Mouse (Mus musculus) urinary bladder, postnatal 25 days (tissue): Measurements from ENCODE around the gene Rab5c.

Source experiments
- DNase-seq: peaks from one replicate; pipeline ENCODE4 v3.0.0; 2022; ENCODE audit warnings: low spot score

Gene Rab5c

DNA sequence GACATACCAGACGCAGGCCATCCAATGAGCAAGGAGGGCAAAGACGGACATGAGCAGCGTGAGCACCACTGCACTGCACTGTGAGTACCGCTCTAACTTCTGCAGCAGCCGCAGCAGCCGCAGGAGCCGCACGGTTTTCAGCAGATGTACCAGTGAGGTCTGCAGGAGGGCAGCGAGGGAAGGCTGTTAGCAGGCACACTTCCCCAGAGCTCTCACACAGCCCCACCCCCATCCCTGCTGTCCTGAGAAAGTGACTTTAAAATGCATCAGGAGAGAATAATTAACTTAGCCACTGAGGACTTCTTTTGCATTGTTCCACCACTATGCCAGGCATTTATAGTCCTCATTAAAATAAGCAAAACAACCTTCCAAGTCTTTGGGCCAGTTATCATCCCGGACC is 14.3 kb upstream of the Rab5c start:
- DNase-seq, result no peak

DNA sequence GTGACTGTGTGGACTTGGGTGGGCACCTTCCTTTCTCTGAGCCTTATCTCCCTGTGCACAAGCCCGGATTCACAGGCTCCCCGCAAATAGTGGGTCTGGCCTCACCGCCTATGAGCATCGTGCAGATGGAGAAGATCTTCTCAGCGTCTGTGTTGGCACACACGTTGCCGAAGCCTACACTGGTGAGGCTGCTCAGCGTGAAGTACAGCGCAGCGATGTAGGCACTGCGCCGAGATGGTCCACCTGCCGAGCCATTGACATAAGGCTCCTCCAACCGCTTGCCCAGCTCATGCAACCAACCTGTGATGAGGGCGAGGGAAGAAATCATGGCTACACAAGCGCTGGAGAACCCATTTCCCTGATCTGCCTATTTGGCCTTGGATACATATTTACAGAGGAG is 12.1 kb upstream of the Rab5c start:
- no peak for DNase-seq

DNA sequence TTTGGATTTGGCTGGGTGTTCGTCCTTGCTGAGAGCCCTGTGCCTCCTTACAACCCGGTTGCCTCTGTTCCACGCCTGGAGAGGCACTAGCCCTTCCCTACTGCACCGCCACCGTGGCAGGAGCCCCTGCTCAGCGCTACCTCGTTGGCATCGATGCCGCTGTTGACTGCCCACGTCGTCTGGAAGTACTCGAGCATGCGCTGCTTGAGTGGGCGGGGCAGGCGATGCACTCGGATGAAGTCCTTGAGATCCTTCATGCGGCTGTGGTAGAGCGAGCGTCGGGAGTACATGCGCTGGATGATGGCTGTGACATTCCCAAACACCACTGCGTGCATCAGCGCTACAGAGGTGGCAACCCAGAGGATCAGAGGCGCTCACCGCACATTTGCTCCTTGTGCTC is 11.5 kb upstream of the Rab5c start:
- no peak for DNase-seq

DNA sequence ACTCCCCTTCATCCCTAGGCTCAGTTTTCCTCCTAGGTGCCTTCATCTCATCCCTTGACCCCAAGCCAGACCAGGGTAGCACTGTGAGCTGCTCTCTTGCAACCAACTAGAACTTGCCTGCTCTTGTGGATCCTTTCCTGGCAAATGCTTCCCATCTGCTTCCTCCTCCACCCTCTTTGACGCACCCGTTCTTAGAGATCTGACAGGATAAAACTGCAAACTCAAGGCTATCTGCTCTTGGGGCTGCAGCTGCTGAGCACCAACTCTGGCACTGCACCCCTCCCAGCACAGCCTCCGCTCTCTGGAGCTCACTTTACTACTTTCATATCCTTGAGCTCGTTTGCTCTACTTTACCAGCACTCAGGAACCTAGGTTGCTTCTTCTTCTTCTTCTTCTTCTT is 10.6 kb upstream of the Rab5c start:
- no peak for DNase-seq

DNA sequence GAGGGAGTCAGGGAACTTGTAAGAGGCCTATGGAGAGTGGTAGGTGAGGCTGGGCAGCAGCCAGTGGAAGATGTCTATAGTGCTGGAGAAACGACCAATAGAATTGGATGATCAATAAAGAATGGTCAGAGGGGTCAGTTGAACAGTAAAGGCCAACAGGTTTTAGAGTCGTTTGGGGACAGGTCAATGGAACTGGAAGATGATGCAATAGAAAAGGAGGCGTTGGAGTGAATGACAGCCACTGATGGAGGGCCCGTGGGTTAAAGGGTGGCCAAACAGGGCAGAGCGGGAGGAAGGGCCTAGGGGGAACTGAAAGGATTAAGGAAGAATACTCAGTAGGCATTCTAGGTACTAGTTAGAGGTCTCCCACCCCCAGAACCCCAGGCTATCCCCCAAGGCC is 9.1 kb upstream of the Rab5c start:
- no peak for DNase-seq

DNA sequence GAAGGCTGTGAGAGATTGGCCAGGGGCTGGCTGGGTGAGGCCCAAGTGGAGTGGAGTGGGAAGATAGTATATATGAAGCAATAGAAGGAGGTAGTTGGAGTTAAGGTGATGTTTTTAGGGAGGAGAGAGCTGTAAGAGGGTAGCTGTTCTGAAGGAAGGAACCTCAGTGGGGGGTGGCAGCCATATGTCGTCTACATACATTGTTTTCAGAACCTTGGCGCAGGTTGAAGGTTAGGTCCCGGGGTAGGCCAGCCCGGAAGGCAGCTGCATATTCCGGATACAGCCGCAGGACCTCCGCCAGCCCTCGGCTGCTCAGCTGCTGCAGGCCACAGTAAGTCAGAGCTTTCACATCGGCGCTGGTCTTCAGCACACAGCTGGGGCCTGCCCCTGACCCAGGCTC is 8.5 kb upstream of the Rab5c start:
- no peak for DNase-seq

DNA sequence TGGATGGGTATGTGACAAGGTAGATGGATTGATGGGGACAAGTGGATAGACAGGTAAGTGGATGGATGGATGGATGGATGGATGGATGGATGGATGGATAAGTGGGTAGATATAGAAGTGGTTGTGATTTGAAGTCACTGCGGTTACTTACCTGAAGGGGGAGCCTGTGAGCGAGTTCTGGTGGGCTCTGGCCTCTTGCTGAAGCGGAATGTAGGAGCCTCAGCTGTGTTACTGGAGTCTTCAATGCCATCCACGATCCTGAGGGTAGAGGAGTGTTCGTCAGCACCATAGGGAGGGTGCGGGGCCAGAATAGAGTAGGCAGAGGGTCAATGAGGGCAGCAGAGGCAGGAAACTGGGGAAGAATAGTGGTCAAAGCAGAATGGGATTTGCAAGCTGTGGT is 7.1 kb upstream of the Rab5c start:
- no peak for DNase-seq

DNA sequence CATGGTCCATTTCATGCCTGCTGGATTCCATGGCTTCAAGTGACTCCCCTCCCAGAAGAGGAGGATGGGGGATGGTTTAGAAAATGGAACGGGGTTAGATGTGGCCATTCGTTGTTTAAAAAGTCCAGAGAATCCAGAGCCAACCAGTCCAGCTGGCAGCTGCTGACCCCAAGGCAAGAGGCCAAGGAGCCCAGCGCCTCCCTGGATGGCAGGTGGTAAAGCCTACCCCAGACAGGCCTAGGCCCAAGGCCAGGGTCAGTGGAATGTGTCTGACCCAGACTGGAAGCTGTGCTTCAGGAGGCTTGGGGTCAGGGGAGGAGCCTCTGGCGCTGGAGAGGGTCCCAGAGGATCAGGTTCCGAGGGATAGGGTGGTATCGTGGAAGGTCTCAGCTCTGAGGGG is 3.3 kb upstream of the Rab5c start:
- no peak for DNase-seq

DNA sequence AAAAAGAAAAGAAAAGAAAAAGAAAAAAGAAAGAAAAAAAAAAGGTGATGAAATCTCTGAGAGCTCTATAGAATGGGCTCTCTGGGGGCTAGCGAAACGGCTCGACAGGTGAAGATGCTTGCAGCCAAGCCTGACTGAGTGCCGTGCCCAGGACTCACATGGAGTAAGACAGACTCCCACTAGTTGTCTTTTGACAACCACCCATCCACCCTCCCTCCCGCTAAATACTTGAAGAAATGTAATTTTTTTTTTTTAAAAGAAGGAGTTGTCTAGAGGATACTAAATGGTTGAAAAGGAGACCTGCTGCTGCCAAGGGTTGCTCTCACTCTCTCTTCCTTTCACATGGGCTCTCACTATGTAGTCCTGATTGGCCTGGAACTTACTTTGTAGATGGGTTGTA is 734 bp upstream of the Rab5c start:
- DNase-seq, result no peak

DNA sequence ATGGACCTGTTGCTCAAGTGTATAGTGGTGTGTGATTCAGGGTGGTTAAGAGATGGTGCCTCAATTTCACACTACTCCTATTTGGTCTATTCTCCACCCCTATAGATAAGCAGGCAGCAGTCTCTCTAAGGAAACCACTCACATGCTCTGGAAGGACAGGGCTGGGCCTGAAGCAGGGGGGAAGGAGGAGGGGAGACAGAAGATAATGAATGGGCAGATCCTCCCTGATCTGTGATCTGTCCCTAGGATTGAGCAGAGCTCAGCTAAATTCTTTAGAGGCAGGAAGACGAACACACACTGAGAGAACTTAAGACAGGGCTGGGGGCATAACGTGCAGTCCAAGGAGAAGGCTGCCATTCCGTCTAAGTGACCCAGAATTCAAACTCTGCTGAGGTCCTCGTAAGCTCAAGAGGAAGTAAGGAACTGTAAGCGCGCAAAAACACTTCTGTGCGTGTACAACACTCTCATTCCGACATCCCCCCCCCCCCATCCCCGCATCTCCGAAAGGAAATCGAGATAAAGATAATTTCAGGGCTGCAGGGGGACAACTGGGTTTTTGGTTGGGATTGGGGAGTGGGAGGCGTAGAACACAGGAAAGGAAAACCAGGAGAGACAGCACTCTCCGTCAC is 796 bp downstream of the Rab5c start:
- no peak for DNase-seq

DNA sequence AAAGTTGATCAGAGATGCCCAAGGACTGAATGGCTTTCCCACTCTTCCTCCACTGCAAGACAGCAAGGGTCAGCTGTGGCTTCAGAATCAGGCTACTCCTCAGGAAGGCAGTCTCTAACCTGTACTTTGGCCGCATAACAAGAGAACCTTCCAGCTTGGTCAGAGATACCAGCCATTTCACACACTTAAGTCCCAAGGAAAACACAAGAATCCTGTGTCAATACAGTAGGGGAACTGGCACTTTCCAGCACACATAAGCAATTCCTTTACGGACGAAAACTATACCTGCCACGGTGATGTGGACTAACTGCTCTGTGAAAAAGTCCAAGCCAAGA is 1.3 kb downstream of the Rab5c start:
- DNase-seq, result no peak

DNA sequence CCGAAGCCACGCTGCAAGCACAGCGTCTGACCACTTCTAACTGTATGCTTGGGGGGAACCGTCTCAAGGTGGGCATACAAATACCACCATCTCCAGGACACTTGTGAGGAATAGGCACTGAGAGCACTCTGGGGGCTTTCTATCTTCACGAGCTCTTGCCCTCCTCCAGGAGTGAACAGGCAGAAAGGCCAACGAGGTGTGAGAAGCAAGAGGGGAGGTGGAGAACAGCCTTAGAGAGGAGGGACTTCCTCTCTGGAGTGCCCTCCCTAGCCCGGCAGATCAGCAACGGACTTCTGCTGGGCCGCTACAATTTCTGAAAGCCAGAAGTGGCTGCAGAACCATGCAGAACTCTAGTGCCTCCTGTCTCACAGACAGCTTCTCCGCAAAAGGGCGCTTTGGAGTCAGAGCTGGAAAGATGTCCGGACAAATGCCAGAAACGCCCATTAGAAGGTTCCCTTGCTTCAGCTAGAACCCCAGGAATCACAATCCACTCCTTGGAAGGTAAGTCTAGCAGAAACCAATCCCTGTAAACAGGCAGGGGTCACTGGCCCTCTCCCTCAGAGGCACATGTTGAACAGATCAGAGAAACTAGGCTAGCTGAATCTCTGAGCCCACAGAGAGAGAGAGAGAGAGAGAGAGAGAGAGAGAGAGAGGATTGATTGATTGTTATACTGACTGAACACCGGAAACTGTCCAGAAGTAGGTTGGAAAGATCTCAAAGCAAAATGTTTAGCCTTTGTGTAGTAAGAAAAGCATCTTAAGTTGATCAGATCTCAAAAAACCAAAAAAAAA is 1.9 kb downstream of the Rab5c start:
- no peak for DNase-seq

DNA sequence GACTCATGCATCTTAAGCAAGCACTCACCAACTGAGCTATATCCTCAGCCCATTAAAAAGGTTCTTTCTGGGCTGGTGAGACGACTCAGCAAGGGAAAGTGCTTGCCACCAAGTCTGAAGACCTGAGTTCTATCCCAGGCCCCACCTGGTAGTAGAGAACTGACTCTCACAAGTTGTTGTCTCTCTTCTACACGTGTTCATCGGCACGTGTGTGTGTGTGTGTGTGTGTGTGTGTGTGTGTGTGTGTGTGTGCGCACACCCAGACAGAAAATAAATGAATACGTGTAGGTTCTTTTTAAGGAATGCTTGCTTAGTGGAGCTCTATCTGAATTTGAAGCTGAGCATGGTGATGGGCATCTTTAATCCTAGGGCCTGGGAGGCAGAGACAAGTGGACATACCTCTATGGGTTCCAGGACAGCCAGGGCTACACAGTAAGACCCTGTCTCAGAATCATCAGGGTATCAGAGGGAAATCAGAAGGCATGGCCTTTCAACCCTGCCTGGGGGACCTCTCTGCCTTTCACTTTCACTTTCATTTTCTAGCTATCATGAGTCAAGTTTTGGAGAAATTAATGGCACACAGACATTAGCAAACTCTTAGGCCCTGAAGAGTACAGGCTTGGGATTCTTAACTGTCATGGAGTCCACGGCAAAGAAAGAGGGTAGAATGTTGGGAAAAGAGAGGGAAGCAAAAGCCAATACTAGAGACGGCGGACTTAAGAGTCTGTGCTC is 2.7 kb downstream of the Rab5c start:
- DNase-seq, result no peak

DNA sequence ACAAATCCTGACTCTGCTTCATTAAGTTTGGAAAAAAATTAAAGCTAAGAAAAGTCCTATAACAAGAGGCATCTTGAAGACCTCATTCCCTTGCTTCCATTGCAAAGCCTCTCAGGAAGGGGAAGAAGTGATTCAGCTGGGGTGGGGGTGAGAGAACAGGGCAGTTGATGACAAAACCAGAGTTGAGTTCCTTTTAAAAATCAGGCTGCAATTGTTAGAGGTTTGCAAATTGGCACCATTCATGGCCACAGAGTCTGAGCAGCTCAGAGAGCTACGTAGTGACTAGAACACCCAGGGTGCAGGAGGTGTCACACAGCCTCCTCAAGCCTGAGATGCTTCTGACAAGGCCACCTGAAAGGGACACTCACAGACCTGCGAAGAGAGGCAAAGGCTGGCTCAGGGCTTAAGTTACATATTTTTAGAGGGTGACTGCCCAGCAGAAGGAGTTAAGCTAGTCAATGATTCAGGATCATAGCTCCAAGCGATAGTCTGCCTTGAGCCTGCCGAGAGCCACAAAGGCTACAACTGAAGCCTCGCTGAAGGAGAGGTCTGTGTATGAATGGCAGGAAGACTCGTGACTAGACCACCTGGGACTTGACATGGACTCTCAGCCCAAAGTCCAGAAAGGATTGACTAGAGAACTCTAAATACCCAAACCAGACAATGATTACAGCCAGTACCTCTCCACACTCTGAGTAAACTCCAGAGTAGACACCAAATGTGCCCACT is 7.4 kb downstream of the Rab5c start:
- DNase-seq, result no peak

DNA sequence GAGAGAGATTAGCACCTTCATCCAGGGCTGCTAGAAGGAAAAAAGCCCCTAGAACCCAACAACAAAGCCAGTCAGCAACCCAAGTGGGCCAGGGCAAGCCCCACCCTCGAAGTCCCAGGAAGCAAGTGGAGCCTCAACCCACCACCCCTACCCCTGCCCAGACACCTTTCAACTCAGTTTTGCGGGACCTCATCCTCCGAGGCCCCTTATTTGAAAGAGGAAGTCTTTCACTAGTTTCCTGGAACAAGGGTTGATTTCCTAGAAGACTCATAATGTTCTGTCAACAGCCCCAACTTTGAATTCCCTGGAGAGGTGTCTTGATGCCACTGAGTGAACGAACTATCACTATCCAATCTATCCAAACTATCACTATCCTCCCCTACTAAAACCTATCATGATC is 8.0 kb downstream of the Rab5c start:
- no peak for DNase-seq

DNA sequence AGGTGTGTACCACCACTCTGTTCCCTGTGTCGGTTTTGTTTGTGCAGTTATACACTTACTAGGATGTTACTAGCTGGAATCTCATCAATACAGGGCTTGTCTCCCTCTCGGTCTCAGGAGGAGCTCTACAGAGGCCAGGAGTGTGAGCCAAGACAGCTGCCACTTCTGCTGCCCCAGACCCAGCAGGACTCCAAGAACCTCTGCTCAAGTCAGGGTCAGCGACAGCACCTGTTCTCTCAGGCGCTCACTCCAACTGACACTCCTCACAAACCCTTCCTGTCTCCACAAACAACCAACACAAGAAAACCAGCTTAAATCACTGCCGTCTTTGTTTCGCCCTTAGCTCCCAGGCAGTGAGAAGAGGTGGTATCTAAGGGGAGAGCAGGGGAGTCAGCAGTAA is 9.4 kb downstream of the Rab5c start:
- no peak for DNase-seq

DNA sequence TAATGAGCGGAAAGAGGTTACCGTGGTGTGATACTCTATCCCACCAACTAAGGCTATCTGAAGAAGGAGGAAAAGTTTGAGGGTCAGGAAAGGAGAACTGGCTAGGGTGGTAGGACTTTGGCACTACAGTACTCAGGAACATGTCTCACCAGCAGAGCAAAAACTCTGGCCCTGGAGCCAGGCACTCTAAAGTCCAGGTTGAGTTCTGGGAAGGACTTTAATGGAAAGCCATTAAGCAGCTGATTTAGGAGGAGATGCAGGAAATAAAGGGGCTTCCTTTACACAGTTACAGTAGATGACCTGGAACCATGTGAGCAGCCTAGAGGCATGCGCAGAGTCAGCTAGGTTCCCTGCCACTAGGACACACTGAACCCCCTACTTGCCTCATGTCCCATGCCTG is 10.8 kb downstream of the Rab5c start:
- no peak for DNase-seq

DNA sequence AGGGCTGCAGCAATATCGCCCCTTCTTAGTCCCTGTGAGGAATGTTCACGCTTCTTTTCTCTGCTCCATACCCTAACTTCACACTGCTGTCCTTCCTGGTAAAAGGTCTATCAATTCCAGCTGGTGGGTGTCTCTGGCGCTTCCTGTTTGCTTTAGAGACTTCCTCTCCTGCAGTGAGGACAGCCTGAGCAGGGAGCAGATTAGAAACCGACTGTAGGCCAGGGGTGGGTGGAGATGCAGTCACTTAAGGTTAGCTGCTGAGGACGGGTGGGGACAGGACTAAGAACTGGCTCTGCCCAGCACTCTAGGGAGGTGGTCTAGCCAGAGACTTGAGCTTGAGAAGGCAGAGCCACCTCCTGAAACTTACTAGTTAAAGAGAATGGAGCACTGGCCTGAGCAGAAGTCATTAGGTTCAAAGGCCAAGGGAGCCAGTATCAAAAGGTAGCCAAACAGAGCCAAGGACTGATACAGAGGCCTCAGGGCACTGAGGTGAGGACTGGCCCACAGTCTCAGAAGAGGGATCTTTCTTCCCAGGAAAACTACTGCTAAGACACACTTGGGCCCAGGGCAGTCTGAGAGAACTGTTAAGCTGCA is 13.0 kb downstream of the Rab5c start:
- no peak for DNase-seq

DNA sequence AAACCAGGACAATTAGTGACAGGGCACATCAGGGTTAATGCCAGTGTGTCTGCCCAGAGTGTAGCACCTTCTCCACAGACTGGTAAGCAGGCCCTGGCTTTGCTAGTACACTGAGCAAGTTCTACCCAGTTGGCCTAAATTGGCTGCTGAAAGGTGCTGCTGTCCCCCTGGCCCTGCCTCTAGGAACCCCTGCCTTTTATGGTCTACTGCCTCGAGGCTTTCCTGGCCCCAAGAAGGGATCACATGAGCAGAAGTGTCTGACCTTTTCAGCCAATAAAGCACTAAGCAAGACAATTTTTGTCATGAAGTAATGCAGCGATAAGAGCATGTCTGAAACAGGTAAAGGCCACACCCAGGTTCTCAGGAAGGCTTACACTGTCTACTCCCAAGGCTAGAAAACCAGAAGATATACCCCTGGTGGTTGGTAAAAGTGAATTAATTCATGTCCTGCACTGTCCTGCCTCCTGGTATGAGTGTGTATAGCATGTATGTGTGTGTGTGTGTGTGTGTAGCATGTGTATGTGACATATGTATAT is 15.5 kb downstream of the Rab5c start:
- no peak for DNase-seq

DNA sequence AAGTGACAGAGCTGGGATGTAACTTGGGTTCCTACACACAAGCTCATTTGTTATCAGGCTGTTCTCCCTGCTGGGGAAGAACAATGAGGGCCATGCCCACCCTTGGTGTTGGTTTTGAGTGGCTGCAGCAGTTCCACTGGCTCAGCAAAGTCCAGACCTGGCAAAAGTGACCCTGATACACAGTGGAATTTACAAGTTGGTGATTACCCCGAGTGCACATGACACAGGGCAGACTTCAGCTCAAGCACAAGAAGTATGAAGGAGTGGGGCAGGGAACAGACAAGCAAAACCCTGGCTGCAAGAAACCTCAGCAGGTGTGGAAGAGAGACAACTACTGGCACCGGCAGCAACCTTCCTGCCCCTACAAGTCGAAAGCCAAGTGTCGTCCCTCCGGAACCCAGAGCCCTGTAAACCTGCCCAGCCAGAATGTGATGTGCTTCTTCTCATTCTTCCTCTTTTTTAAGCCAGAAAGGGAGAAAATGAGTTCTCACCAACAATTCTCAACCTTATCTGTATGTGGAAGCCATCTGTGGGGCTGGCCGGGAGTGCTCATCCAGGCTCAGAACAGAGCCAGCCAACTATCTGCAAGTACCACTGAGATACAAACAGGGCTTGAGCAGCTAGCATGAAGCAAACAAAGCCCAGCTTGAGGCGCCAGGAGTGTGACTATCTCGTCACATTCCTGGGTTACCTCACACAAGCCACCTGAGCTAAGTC is 16.1 kb downstream of the Rab5c start:
- no peak for DNase-seq

DNA sequence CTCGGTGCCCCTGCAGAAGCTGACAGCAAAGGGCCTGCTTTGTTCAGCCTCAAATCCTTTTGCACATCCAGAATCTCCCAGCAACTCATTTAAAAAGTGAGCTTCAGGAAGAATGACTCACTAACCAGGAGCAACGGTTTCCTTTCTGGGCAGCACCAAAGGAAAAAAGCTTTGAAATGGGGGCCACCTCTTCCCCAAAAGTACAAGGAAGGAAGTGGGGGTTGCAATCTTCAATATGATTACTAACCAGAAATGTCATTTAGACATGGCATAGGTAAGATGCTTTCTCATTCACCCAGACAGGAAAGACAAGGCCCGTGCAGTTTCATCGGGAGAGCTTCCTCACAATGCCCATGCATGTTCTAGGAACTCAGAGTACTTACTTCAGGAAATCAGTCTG is 16.8 kb downstream of the Rab5c start:
- no peak for DNase-seq

DNA sequence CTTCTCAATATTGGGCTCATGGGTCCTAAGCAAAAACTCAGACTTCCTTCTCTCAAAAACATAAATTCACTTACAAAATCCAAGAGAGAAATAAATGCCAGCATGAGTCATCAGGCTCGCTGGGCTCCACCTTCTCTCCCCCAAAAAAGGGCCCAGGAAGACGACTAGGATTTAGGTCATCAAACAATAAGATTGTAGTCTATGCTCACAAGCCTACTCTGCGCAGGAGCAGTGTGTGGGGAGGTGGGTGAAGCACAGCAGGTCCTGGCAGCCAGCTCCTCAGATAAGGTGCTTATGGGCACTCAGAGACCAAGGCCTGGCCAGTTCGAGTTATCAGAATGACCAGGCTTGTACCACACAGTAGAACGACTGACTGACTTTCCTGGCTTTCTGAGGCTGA is 17.7 kb downstream of the Rab5c start:
- no peak for DNase-seq
